Comparison of ENCODE assay signal across 21 mouse cellular contexts in genomic region chr17:10619881-10620280, GRCm38 (mm10).
DNase-seq lines count a peak whose midpoint lies in the region; TF ChIP-seq lines count a peak whose summit lies in the region.
"Had no signal": no experiment of that assay in that cellular context is flagged by ENCODE, and none has a peak within 500 bp of the region (broad histone marks: within the 10 kb centered on the region; RNA-seq: fewer than 3 reads in every experiment).

No protein-coding gene starts in this region.

- intact Hi-C loops in gastrocnemius, adult 2 months (cut with DNase I) = no loop called here

- H3K27ac ChIP-seq in gastrocnemius, adult 2 months = no peak overlapping the region
- H3K27ac ChIP-seq: embryonic facial prominence, embryonic 15.5 days; forebrain, embryonic 15.5 days; hindbrain, embryonic 13.5 days; kidney, postnatal 0 days; limb, embryonic 12.5 days; midbrain, embryonic 10.5 days; neural tube, embryonic 13.5 days had no signal

- DNase-seq in cerebellum, adult 11-12 months = peak; percentile 27
- no peak for DNase-seq in cerebellum, postnatal 4 days (ENCODE audit: low spot score in 2 of 2)
- peak; percentile 22 for DNase-seq in layer of hippocampus, adult 11-12 months (ENCODE audit: low spot score)
- no peak for DNase-seq in layer of hippocampus, postnatal 25 days (ENCODE audit: extremely low spot score in 1 of 2, low spot score in 1 of 2)
- DNase-seq in cerebellum, postnatal 10 days = peak; percentile 47 to 52
- peak; percentile 61 for DNase-seq in layer of hippocampus, adult 9-11 months
- no peak for DNase-seq in embryo, embryonic 11 days
- DNase-seq in gastrocnemius, adult 2 months = no peak
- DNase-seq: adrenal gland, postnatal 25 days; kidney, adult 2 months; liver, postnatal 0 days; lung, postnatal 10 days had no signal

- H3K4me3 ChIP-seq in gastrocnemius, adult 2 months = no peak overlapping the region
- H3K4me3 ChIP-seq: embryonic facial prominence, embryonic 15.5 days; forebrain, embryonic 15.5 days; heart, embryonic 12.5 days; hindbrain, embryonic 13.5 days; limb, embryonic 12.5 days; midbrain, embryonic 10.5 days; myocyte; neural tube, embryonic 13.5 days had no signal

- no peak for TF ChIP-seq CTCF in gastrocnemius, adult 2 months (IDR thresholded peaks at IDR 0.05)

Comparison
In these comparisons a context has a peak if more than half of its experiments do, and no peak if none do; other contexts are left out.
1. DNase-seq: peak in cerebellum, adult 11-12 months (single experiment), layer of hippocampus, adult 11-12 months (single experiment), cerebellum, postnatal 10 days (2 of 2) and layer of hippocampus, adult 9-11 months (single experiment); none in cerebellum, postnatal 4 days (0 of 2), layer of hippocampus, postnatal 25 days (0 of 2), embryo, embryonic 11 days (single experiment) and gastrocnemius, adult 2 months (single experiment).